Mouse (Mus musculus) CH12.LX (cell line): Measurements from ENCODE around the gene Lmna.

ENCODE experiments used
- BHLHE40 ChIP-seq: IDR thresholded peaks from 2 replicates; pipeline ENCODE4 v1.6.1; 2011; ENCODE audit warnings: mild to moderate bottlenecking, low read depth, low read length, improper control_type of control experiment
- CHD2 ChIP-seq: IDR thresholded peaks from 2 replicates; pipeline ENCODE4 v1.6.1; 2011; ENCODE audit warnings: low read length, improper control_type of control experiment
- CTCF ChIP-seq, 2 experiments: IDR thresholded peaks in 1 of 2; conservative IDR thresholded peaks in 1 of 2; 2 replicates each; pipeline ENCODE4 v1.5.1; 2011 to 2012; ENCODE audit warnings: low read depth in 2 of 2, low read length in 2 of 2, improper control_type of control experiment in 1 of 2, inconsistent platforms in 1 of 2, mild to moderate bottlenecking in 1 of 2, moderate library complexity in 1 of 2
- EP300 ChIP-seq: IDR thresholded peaks from 2 replicates; pipeline ENCODE4 v1.6.1; 2011; ENCODE audit warnings: low read length, improper control_type of control experiment
- ETS1 ChIP-seq: conservative IDR thresholded peaks from 2 replicates; pipeline ENCODE4 v1.6.1; 2012; ENCODE audit warnings: low read depth, mild to moderate bottlenecking, inconsistent platforms, low read length, improper control_type of control experiment, moderate library complexity
- HCFC1 ChIP-seq: IDR thresholded peaks from 2 replicates; pipeline ENCODE4 v1.6.1; 2012; ENCODE audit warnings: low read depth, mild to moderate bottlenecking, inconsistent platforms, low read length, improper control_type of control experiment
- MAX ChIP-seq: IDR thresholded peaks from 2 replicates; pipeline ENCODE4 v1.6.1; 2011; ENCODE audit warnings: low read length, improper control_type of control experiment
- MXI1 ChIP-seq: IDR thresholded peaks from 2 replicates; pipeline ENCODE4 v1.6.1; 2011; ENCODE audit warnings: mild to moderate bottlenecking, low read depth, low read length, improper control_type of control experiment
- MYC ChIP-seq: IDR thresholded peaks from 2 replicates; pipeline ENCODE4 v1.6.1; 2011; ENCODE audit warnings: low read depth, mild to moderate bottlenecking, improper control_type of control experiment, low read length
- NELFE ChIP-seq: IDR thresholded peaks from 2 replicates; pipeline ENCODE4 v1.6.1; 2011; ENCODE audit warnings: low read depth, low read length, improper control_type of control experiment
- POLR2A ChIP-seq: IDR thresholded peaks from 2 replicates; pipeline ENCODE4 v1.6.1; 2011; ENCODE audit warnings: low read depth, mild to moderate bottlenecking, improper control_type of control experiment, low read length
- USF1 ChIP-seq: IDR thresholded peaks from 2 replicates; pipeline ENCODE4 v1.6.1; 2014; ENCODE audit warnings: low read depth, mild to moderate bottlenecking, inconsistent platforms, low read length, improper control_type of control experiment

DNA sequence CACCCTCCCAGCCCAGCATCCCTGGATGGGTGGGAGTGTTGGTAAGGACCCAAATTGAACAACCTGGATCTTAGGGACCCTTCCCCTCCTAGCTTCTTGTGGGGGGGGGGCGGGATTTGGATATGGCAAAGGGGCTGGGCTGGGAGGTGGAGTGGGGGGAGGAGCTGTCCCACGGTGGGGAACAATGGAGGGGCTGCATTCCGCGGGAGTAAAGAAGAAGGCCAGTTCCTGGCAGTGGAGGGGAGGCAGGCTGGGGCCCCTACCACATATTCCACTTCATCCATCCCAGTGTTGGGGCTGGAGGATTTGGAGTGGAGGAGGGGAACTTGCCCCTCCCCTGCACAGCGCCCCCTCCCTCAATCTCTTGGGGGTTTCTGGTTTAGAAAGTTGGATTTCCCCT lies 23.9 kb upstream of the Lmna start:
- TF ChIP-seq CTCF (conservative IDR thresholded peaks at IDR 0.05 in 1 of 2, IDR thresholded peaks at IDR 0.05 in 1 of 2; ENCODE audit: low read depth in 2 of 2, low read length in 2 of 2) (no peak), USF1 (no peak), POLR2A (no peak), ETS1 (no peak), BHLHE40 (no peak), EP300 (no peak), CHD2 (no peak), HCFC1 (no peak), NELFE (no peak), MAX (no peak), MYC (no peak), MXI1 (no peak)
